Mouse (Mus musculus) midbrain, embryonic 10.5 days (tissue): ENCODE results near the gene Zwilch. TPM values are rescaled to one million over a fixed set of nuclear protein-coding genes. Genes with fewer than 3 reads are reported as not detected.
"Not testable (repeated sequence)": the region's sequence is repeated elsewhere in the genome, so short reads cannot be mapped to it uniquely, and the experiment has no call there.

ENCODE experiments used
- DNase-seq: peaks from one replicate; pipeline ENCODE4 v3.0.0-alpha.2; 2017; ENCODE audit warnings: low spot score
- H3K27ac ChIP-seq: fragments of 300-500 bp; sonication (generic); replicated peaks from 2 replicates; pipeline ENCODE4 v1.5.1; 2016; ENCODE audit warnings: mild to moderate bottlenecking
- H3K27me3 ChIP-seq: fragments of 300-500 bp; sonication (generic); 2 replicates; pipeline ENCODE4 v1.6.1; 2016; ENCODE audit warnings: low read depth, mild to moderate bottlenecking; ENCODE audit not compliant: poor library complexity, severe bottlenecking
- H3K36me3 ChIP-seq: fragments of 300-500 bp; sonication (generic); 2 replicates; pipeline ENCODE4 v1.6.1; 2016; ENCODE audit warnings: mild to moderate bottlenecking, moderate library complexity
- H3K4me1 ChIP-seq: fragments of 300-500 bp; sonication (generic); 2 replicates; pipeline ENCODE4 v1.6.1; 2016
- H3K4me3 ChIP-seq: fragments of 300-500 bp; sonication (generic); 2 replicates; pipeline ENCODE4 v1.5.1; 2016; ENCODE audit warnings: mild to moderate bottlenecking, moderate library complexity
- H3K9me3 ChIP-seq: fragments of 300-500 bp; sonication (generic); replicated peaks from 2 replicates; pipeline ENCODE4 v1.6.1; 2016; ENCODE audit warnings: mild to moderate bottlenecking
- WGBS: fragments of 180-500 bp; shearing (Covaris S2); methylation state at CpG from one replicate; pipeline ENCODE4 v1.1.7; 2016; 5-methylcytosine and 5-hydroxymethylcytosine counted together
- polyA plus RNA-seq: library from polyadenylated mRNA; unstranded; fragments of >200 nt; fragmentation: Nextera tagmentation; extraction: Ambion mirVana; gene quantifications from 2 replicates; pipeline ENCODE4 v1.2.1, GENCODE M21; 2016

Zwilch gene
- polyA plus RNA-seq, 1 experiment from 2014 or later: 42.6 TPM

DNA sequence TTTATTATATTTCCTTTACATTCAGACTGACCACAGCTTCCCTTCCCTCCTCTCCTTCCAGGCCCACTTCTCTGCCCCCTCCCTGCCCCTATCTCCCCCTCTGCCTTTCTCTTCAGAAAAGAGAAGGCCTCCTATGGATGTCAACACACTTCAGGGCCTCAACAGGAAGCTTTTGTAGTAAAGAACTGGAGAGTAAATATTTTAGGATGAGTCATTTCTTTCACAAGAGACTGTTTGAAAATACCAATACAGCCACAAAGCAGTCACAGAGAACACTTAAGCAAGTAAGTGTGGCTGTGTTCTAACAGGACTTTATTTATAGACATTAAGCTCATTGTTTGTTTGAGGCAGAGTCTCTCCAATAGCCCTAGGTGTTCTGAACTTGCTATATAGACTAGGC, 29.4 kb upstream of the Zwilch start:
- H3K4me3 ChIP-seq: no peak overlapping the region
- no peaks in the 10 kb centered on the region for H3K27me3 ChIP-seq
- H3K4me1 ChIP-seq: no peaks in the 10 kb centered on the region
- no peak overlapping the region for H3K27ac ChIP-seq
- no peaks in the 10 kb centered on the region for H3K9me3 ChIP-seq
- no peak for DNase-seq
- H3K36me3 ChIP-seq: peaks cover 79% of the 10 kb centered on the region

DNA sequence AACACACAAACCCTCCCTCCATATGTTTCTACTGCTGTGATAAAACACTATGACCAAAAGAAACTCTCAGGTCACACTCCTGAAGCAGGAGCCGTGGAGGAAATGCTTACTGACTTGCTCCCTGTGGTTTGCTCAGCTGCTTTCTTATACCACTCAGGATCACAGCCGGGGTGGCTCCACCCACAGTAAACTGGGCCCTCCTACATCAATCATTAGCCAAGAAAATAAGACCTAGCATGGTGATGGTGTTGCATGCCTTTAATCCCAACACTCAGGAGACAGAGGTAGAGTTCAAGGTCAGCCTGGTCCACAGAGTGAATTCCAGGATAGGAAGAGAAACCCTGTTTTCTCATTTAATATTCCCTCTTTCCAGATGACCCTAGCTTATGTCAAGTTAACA, 27.0 kb upstream of the Zwilch start:
- Histone ChIP-seq H3K27me3 (no peaks in the 10 kb centered on the region), H3K4me3 (no peak overlapping the region), H3K36me3 (peaks cover 70% of the 10 kb centered on the region), H3K9me3 (no peaks in the 10 kb centered on the region), H3K4me1 (no peaks in the 10 kb centered on the region), H3K27ac (no peak overlapping the region)
- WGBS: 83% methylated on average over 2 of the region's 2 CpGs
- DNase-seq: no peak

DNA sequence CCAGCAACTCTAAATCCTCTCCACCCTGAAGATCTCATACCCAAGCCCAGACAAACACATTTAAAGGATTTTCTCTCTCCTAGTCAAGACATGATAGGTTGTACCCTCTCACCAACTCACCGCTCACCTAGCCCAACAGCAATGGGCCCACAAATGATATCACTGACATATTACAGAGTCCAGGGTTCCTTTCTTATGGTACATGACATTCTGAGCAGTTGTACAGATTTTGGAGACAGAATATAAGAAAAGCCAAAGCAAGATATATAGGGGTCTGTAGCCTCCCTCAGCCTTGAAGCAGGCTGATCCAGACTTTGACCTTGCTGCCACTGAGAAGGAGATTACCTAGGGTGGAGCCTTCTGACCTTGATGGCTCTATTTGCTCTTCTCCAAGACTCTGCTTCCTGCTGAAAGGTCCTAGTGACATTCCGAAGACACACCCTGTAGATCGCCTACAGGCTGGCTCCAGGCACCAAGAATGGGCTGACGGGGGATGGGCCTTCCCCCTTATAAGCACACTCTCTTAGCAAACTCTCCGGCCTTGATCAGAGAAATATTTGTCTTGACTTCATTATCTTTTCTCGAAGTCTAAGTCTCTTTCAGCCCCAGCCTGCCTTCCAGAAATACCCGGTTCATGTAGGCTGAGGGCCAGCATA, 26.0 kb upstream of the Zwilch start:
- 89% methylated on average over 7 of the region's 7 CpGs for WGBS
- H3K4me1 ChIP-seq, H3K27ac ChIP-seq, DNase-seq, H3K4me3 ChIP-seq, H3K9me3 ChIP-seq, H3K27me3 ChIP-seq: not testable (repeated sequence)
- peaks cover 66% of the 10 kb centered on the region for H3K36me3 ChIP-seq

DNA sequence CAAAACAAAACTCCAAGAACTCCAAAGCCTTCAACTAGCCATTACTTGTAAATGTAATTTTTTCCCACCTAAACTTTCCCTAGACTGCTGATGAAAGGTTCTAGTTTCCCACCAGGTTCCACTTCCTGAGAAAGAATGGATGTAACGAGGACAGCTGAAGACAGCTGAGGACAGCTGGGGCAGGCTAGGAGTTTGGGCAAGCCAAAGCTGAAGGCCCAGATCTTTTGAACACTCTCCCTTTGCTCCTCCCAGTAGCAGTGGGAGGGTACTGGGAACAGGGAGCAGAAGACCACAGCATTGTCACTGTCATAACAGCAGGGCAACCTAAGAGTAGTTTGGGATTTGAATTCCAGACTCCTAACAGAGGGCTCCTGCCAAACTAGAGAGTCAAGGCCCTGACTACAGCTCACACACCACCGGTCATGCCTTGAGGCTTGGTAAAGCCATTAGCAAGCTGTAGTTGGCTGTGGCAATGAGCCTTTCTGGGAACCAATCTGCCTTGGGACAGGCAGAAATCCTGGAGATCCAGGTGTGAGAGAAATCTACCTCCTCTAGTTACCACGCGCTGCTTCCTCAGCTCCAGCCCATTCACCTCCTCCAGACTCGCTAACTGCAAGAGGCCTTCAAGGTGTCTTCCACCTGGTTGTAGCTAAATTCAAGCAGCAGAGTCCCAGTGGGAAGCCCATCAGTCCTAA, 25.3 kb upstream of the Zwilch start:
- no peaks in the 10 kb centered on the region for H3K9me3 ChIP-seq
- H3K36me3 ChIP-seq: peaks cover 66% of the 10 kb centered on the region
- H3K4me3 ChIP-seq: no peak overlapping the region
- no peaks in the 10 kb centered on the region for H3K27me3 ChIP-seq
- H3K4me1 ChIP-seq: no peaks in the 10 kb centered on the region
- WGBS: 90% methylated on average over 5 of the region's 5 CpGs
- no peak overlapping the region for H3K27ac ChIP-seq
- DNase-seq: no peak

DNA sequence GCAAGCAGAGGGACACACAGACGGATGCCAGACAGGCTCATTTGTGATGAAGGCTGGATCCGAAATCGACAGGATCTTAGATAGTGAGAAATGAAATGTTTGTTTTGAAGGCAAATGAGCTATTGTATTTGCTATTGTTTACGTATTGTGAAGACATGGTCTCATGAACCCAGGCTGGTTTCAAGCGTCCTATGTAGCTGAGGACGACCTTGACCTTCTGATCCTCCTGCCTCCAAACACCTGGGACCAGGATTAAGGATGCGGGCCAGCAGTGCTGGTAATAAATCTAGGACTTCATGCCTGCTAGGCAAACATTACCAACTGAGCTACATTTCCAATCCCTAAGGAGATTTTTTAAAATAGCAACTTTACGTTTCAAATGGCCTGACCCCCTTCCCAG, 24.6 kb upstream of the Zwilch start:
- peaks cover 66% of the 10 kb centered on the region for H3K36me3 ChIP-seq
- no peak overlapping the region for H3K4me3 ChIP-seq
- H3K27ac ChIP-seq: no peak overlapping the region
- H3K4me1 ChIP-seq: no peaks in the 10 kb centered on the region
- 93% methylated on average over 8 of the region's 8 CpGs for WGBS
- H3K9me3 ChIP-seq: no peaks in the 10 kb centered on the region
- no peaks in the 10 kb centered on the region for H3K27me3 ChIP-seq
- no peak for DNase-seq

DNA sequence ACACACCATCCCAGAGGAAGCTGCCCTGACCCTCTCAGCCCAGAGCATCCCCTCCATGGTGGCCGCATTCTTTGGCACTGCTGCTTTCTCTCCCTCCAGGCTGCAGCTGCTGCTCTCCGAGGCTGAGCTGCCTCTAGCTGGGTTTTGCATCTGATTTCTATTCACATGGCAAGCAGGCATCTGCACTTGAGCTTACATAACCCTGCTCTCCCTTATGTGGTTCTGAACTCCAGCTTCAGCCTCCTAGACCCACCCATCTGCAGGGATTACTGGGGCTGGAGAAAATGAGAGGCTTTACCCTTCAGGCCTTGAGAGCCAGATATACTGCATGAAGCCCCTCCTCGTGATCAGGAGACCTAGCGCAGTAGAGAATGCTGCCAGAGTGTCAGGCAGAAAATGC, 22.6 kb upstream of the Zwilch start:
- H3K9me3 ChIP-seq: no peaks in the 10 kb centered on the region
- no peak overlapping the region for H3K27ac ChIP-seq
- H3K27me3 ChIP-seq: no peaks in the 10 kb centered on the region
- H3K36me3 ChIP-seq: peaks cover 66% of the 10 kb centered on the region
- no peak overlapping the region for H3K4me3 ChIP-seq
- DNase-seq: no peak
- no peaks in the 10 kb centered on the region for H3K4me1 ChIP-seq
- WGBS: 92% methylated on average over 4 of the region's 4 CpGs

DNA sequence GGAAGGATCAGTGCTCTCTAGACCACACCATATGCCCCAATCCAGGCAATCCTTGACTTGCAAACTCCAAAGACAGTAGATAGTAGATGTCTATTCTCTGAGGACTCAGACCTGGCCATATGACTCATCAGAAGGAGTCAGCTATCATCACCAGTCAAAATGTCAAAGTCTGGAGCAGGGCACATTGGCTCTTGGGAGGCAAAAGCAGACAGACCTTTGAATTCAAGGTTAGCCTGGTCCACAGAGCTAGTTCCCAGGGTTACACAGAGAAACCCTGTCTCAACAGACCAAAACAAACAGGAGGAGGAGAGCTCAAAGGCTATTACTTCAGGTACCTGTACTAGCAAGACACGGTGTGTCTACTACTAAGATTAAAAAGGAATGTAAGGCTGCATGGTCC, 21.0 kb upstream of the Zwilch start:
- H3K36me3 ChIP-seq: peaks cover 74% of the 10 kb centered on the region
- 95% methylated on average over 1 of the region's 1 CpGs for WGBS
- H3K27ac ChIP-seq: no peak overlapping the region
- no peak overlapping the region for H3K4me3 ChIP-seq
- DNase-seq: no peak
- H3K4me1 ChIP-seq: no peaks in the 10 kb centered on the region
- H3K9me3 ChIP-seq: no peaks in the 10 kb centered on the region
- no peaks in the 10 kb centered on the region for H3K27me3 ChIP-seq

DNA sequence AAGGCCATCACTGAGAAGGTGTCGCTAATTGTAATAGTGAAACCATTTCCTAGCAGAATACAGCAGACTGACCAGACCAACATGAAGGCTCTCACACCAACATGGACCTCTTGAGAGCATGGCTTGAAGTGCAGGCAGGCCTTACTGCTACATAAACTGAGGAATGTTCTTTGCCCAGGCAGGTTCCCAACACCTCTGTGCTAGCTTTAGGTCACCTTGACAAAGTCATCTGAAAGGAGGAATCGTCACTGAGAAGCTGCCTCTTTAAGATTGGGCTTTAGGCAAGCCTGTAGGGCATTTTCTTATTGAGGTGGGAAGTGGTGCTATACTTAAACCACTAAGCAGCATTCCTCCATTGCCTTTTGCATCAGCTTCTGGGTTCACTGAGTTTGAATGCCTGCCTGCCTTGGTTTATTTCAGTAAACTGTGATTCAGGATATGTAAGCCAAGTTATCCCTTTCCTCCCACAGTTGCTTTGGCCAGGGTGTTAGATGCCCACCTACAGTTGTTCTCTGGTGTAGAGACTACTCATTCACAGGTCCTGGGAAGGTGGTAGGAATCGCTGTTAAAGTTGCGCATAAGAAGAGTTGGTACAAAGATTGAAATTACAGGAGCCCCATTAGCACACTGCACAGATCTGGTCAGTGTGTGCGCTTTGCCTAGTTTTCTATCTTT, 11.4 kb upstream of the Zwilch start:
- Histone ChIP-seq H3K36me3 (peaks cover 94% of the 10 kb centered on the region), H3K9me3 (no peaks in the 10 kb centered on the region), H3K4me1 (peaks cover 10% of the 10 kb centered on the region), H3K27ac (no peak overlapping the region), H3K4me3 (no peak overlapping the region), H3K27me3 (no peaks in the 10 kb centered on the region)
- DNase-seq: no peak
- WGBS: 94% methylated on average over 5 of the region's 5 CpGs

DNA sequence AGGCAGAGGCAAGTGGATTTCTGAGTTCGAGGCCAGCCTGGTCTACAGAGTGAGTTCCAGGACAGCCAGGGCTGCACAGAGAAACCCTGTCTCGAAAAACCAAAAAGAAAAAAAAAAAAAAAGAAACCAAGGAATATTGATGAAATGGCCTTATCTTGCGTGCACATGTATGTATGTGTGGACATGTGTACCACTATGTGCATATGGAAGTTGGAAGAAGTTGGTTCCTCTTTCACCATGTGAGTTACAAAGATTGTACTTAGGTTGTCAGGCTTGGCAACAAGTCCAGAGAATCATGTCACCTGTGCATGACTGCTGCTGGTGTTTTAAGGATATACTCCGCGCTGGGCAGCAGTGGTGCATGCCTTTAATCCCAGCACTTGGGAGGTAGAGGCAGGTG, 10.4 kb upstream of the Zwilch start:
- H3K9me3 ChIP-seq, H3K27ac ChIP-seq, H3K27me3 ChIP-seq, H3K4me3 ChIP-seq, DNase-seq: not testable (repeated sequence)
- 89% methylated on average over 5 of the region's 5 CpGs for WGBS
- Histone ChIP-seq H3K36me3 (peaks cover 94% of the 10 kb centered on the region), H3K4me1 (peaks cover 16% of the 10 kb centered on the region)

DNA sequence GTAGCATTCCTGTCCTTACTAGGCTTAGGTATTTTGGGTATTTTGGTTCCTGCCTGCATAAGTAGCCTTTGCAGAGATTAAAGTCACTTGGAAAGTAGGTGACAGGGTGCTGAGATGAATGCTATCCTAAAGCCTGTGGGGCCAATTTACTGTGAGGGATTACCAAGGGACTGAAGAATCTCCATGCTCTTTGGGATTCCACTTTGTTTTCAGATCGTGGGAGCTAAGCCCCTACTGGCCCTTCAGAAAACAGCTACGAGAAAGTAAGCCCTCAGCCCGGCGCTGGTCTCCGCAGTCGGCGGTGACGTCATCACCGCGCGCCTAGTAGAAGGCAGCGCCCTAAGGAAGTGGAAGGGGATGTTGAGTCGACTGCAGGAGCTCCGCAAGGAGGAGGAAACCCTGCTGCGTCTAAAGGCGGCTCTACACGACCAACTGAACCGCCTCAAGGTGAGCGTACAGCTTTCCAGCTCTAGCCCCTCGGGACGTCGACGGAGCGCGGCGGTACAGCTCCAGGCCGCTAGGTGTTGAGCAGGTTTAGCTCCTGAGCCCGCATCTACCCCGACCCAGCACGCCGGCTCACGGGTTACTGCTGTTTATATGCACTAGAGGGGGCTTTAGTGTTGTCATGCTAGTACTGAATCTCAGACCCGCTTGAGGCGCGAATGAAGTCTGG, 6.2 kb upstream of the Zwilch start, which contains the start of gene Snapc5:
Snapc5 (plus strand) TSS at position 301 of the 673 bp plus-strand sequence.
- Histone ChIP-seq H3K27me3 (no peaks in the 10 kb centered on the region), H3K9me3 (no peaks in the 10 kb centered on the region), H3K36me3 (peaks cover 92% of the 10 kb centered on the region), H3K4me1 (peaks cover 26% of the 10 kb centered on the region), H3K27ac (peak within 1 kb of the TSS; percentile 83), H3K4me3 (peak within 1 kb of the TSS; percentile 72)
- WGBS: 1% methylated on average over 35 of the region's 35 CpGs
- DNase-seq: peak; percentile 92

DNA sequence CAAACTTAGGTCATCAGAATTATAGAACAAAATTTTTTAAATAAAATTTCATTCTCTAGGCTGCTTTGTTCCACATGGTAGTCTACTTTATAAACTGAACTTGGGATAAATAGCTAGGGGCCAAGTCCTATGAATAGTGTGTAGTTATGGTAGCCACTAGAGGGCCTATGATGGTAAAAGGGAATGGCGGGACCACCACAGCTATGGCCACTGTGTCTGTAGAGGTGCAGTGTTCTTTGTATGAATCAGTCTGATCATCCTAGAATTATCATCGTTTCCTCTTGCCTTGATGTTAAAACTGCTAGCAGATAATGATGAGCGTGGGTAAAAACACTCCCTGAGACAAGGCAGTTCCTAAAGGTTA, 5.7 kb upstream of the Zwilch start:
- no peak for DNase-seq
- H3K4me1 ChIP-seq: peaks cover 28% of the 10 kb centered on the region
- 41% methylated on average over 3 of the region's 3 CpGs for WGBS
- H3K36me3 ChIP-seq: peaks cover 88% of the 10 kb centered on the region
- peak overlapping the region; percentile 72 for H3K4me3 ChIP-seq
- no peaks in the 10 kb centered on the region for H3K27me3 ChIP-seq
- peak overlapping the region; percentile 83 for H3K27ac ChIP-seq
- no peaks in the 10 kb centered on the region for H3K9me3 ChIP-seq

DNA sequence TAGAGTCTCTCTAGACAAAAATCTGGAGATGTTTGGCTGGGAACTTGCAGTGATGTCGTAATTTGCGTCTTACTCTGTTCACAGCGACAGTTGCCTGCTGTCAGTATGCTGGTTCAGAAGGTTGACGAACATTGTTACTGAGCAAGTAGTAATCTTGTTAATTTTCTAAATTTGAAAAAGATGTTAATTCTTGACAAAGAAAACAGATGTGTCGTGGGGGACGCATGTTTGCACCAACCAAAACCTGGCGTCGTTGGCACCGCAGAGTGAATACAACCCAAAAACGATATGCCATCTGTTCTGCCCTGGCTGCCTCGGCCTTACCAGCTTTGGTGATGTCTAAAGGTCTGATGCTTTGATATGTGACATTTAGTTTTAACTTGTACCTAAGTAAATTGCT, 2.5 kb upstream of the Zwilch start:
- no peak overlapping the region for H3K27ac ChIP-seq
- peak overlapping the region; percentile 94; the same call in 1 of the 2 replicates for H3K4me3 ChIP-seq
- no peaks in the 10 kb centered on the region for H3K9me3 ChIP-seq
- peaks cover 42% of the 10 kb centered on the region for H3K4me1 ChIP-seq
- no peaks in the 10 kb centered on the region for H3K27me3 ChIP-seq
- no peak for DNase-seq
- peaks cover 56% of the 10 kb centered on the region for H3K36me3 ChIP-seq
- 89% methylated on average over 11 of the region's 11 CpGs for WGBS

DNA sequence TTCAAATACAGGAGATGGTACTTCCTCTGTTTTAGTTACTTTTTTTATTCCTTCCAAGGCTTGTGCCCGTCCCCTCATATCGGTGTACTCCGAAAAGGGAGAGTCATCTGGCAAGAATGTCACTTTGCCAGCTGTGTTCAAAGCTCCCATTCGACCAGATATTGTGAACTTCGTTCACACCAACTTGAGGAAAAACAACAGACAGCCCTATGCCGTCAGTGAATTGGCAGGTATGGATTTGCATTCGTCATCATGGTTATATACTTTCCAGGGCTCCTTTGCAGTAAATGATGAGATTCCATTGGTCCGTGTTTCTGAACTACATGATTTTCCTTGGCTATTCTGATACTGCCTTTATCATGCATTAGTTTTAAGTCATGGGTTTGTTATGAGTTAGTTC, 1.9 kb upstream of the Zwilch start:
- no peak for DNase-seq
- no peaks in the 10 kb centered on the region for H3K9me3 ChIP-seq
- peaks cover 37% of the 10 kb centered on the region for H3K4me1 ChIP-seq
- no peaks in the 10 kb centered on the region for H3K27me3 ChIP-seq
- H3K4me3 ChIP-seq: peak overlapping the region; percentile 94
- 77% methylated on average over 8 of the region's 8 CpGs for WGBS
- H3K27ac ChIP-seq: no peak overlapping the region
- H3K36me3 ChIP-seq: peaks cover 50% of the 10 kb centered on the region
